Mouse (Mus musculus): Measurements from ENCODE around the gene Tsc22d3. TPM values are rescaled to one million over a fixed set of nuclear protein-coding genes. Genes with fewer than 3 reads are reported as not detected.
A peak's percentile ranks its signal among the peaks of the same experiment; 100 is the strongest.

Tsc22d3 gene
- polyA plus RNA-seq, 2 experiments, result 52.9 to 96.0 TPM

GRCm38 (mm10) chrX:140601884-140602283, 1.4 kb upstream of the Tsc22d3 start:
- no peak for TF ChIP-seq POLR2A (IDR thresholded peaks at IDR 0.05; ENCODE audit: borderline replicate concordance, extremely low read depth, insufficient read depth, insufficient read length)
- Histone ChIP-seq H3K4me1 (ENCODE audit: control insufficient read depth, insufficient read depth, low read length) (no peaks in the 10 kb centered on the region), H3K4me3 (replicated peaks; ENCODE audit: low read length) (no peak overlapping the region), H3K9me3 (ENCODE audit: control insufficient read depth, low read length) (no peaks in the 10 kb centered on the region), H3K4me2 (replicated peaks; ENCODE audit: low read depth, low read length, severe bottlenecking) (no peak overlapping the region), H3K27ac (replicated peaks; ENCODE audit: low read depth, low read length) (no peak overlapping the region), H3K27me3 (ENCODE audit: control insufficient read depth, insufficient read depth, low read length) (peaks cover 32% of the 10 kb centered on the region), H3K9ac (ENCODE audit: low read depth, low read length, severe bottlenecking) (no peak overlapping the region), H3K36me3 (ENCODE audit: control insufficient read depth, insufficient read depth, low read length) (no peaks in the 10 kb centered on the region)
- DNase-seq (ENCODE audit: low spot score), result no peak
- no peak for ATAC-seq (ENCODE audit: low FRiP score, low read depth)
- 71% methylated on average over 3 of the region's 3 CpGs for WGBS

- Histone ChIP-seq H3K4me2 (replicated peaks; ENCODE audit: low read depth, low read length, severe bottlenecking) (no peak overlapping the region), H3K27me3 (ENCODE audit: control insufficient read depth, insufficient read depth, low read length) (peaks cover 32% of the 10 kb centered on the region), H3K4me1 (ENCODE audit: control insufficient read depth, insufficient read depth, low read length) (no peaks in the 10 kb centered on the region), H3K9ac (ENCODE audit: low read depth, low read length, severe bottlenecking) (no peak overlapping the region), H3K4me3 (replicated peaks; ENCODE audit: low read length) (no peak overlapping the region), H3K27ac (replicated peaks; ENCODE audit: low read depth, low read length) (no peak overlapping the region), H3K9me3 (ENCODE audit: control insufficient read depth, low read length) (no peaks in the 10 kb centered on the region), H3K36me3 (ENCODE audit: control insufficient read depth, insufficient read depth, low read length) (no peaks in the 10 kb centered on the region)
- 45% methylated on average over 4 of the region's 4 CpGs for WGBS
- DNase-seq (ENCODE audit: low spot score), result no peak
- no peak for TF ChIP-seq POLR2A (IDR thresholded peaks at IDR 0.05; ENCODE audit: borderline replicate concordance, extremely low read depth, insufficient read depth, insufficient read length)
- ATAC-seq (ENCODE audit: low FRiP score, low read depth), result no peak
Observed at GRCm38 (mm10) chrX:140601311-140601710, 852 bp upstream of the Tsc22d3 start.

- H3K4me2 ChIP-seq (replicated peaks; ENCODE audit: low read depth, low read length, severe bottlenecking), result peak overlapping the region; percentile 70
- no peak overlapping the region for H3K27ac ChIP-seq (replicated peaks; ENCODE audit: low read depth, low read length)
- peak overlapping the region; percentile 48 for H3K4me3 ChIP-seq (replicated peaks; ENCODE audit: low read length)
- H3K9ac ChIP-seq (ENCODE audit: low read depth, low read length, severe bottlenecking), result 0 out of 2 replicates have a peak overlapping the region, but pooled peaks have one; percentile 34
- no peaks in the 10 kb centered on the region for H3K9me3 ChIP-seq (ENCODE audit: control insufficient read depth, low read length)
- no peaks in the 10 kb centered on the region for H3K36me3 ChIP-seq (ENCODE audit: control insufficient read depth, insufficient read depth, low read length)
- no peak for TF ChIP-seq POLR2A (IDR thresholded peaks at IDR 0.05; ENCODE audit: borderline replicate concordance, extremely low read depth, insufficient read depth, insufficient read length)
- no peaks in the 10 kb centered on the region for H3K4me1 ChIP-seq (ENCODE audit: control insufficient read depth, insufficient read depth, low read length)
- DNase-seq (ENCODE audit: low spot score), result no peak
- 22% methylated on average over 59 of the region's 78 CpGs for WGBS
- H3K27me3 ChIP-seq (ENCODE audit: control insufficient read depth, insufficient read depth, low read length), result peaks cover 32% of the 10 kb centered on the region
- ATAC-seq (ENCODE audit: low FRiP score, low read depth), result no peak
Observed at GRCm38 (mm10) chrX:140599561-140600409, 674 bp downstream of the Tsc22d3 start.

GRCm38 (mm10) chrX:140598850-140599560, 1.5 kb downstream of the Tsc22d3 start:
- Histone ChIP-seq H3K4me2 (replicated peaks; ENCODE audit: low read depth, low read length, severe bottlenecking) (peak overlapping the region; percentile 70), H3K4me3 (replicated peaks; ENCODE audit: low read length) (peak overlapping the region; percentile 48), H3K4me1 (ENCODE audit: control insufficient read depth, insufficient read depth, low read length) (no peaks in the 10 kb centered on the region), H3K27me3 (ENCODE audit: control insufficient read depth, insufficient read depth, low read length) (peaks cover 32% of the 10 kb centered on the region), H3K36me3 (ENCODE audit: control insufficient read depth, insufficient read depth, low read length) (no peaks in the 10 kb centered on the region), H3K9me3 (ENCODE audit: control insufficient read depth, low read length) (no peaks in the 10 kb centered on the region), H3K27ac (replicated peaks; ENCODE audit: low read depth, low read length) (no peak overlapping the region), H3K9ac (ENCODE audit: low read depth, low read length, severe bottlenecking) (peak overlapping the region; percentile 34; the same call in 1 of the 2 replicates)
- TF ChIP-seq POLR2A (IDR thresholded peaks at IDR 0.05; ENCODE audit: borderline replicate concordance, extremely low read depth, insufficient read depth, insufficient read length), result no peak
- 36% methylated on average over 9 of the region's 109 CpGs for WGBS
- DNase-seq (ENCODE audit: low spot score) (peak; percentile 11), ATAC-seq (ENCODE audit: low FRiP score, low read depth) (peak; percentile 83)

GRCm38 (mm10) chrX:140598194-140598849, 2.1 kb downstream of the Tsc22d3 start:
- ATAC-seq (ENCODE audit: low FRiP score, low read depth), result no peak
- no peak for TF ChIP-seq POLR2A (IDR thresholded peaks at IDR 0.05; ENCODE audit: borderline replicate concordance, extremely low read depth, insufficient read depth, insufficient read length)
- peaks cover 32% of the 10 kb centered on the region for H3K27me3 ChIP-seq (ENCODE audit: control insufficient read depth, insufficient read depth, low read length)
- H3K9ac ChIP-seq (ENCODE audit: low read depth, low read length, severe bottlenecking), result 0 out of 2 replicates have a peak overlapping the region, but pooled peaks have one; percentile 34
- peak overlapping the region; percentile 70 for H3K4me2 ChIP-seq (replicated peaks; ENCODE audit: low read depth, low read length, severe bottlenecking)
- no peaks in the 10 kb centered on the region for H3K36me3 ChIP-seq (ENCODE audit: control insufficient read depth, insufficient read depth, low read length)
- WGBS, result 24% methylated on average over 29 of the region's 48 CpGs
- H3K27ac ChIP-seq (replicated peaks; ENCODE audit: low read depth, low read length), result no peak overlapping the region
- peak; percentile 5 for DNase-seq (ENCODE audit: low spot score)
- no peaks in the 10 kb centered on the region for H3K9me3 ChIP-seq (ENCODE audit: control insufficient read depth, low read length)
- no peaks in the 10 kb centered on the region for H3K4me1 ChIP-seq (ENCODE audit: control insufficient read depth, insufficient read depth, low read length)
- H3K4me3 ChIP-seq (replicated peaks; ENCODE audit: low read length), result peak overlapping the region; percentile 48

Measured in limb, embryonic 14.5 days (tissue).